Mouse (Mus musculus) cerebellum, adult 11-12 months (tissue): ENCODE data around the gene Tnni2.

Experiments
- DNase-seq: peaks from one replicate; pipeline ENCODE4 v3.0.0; 2022

Tnni2 gene

DNA sequence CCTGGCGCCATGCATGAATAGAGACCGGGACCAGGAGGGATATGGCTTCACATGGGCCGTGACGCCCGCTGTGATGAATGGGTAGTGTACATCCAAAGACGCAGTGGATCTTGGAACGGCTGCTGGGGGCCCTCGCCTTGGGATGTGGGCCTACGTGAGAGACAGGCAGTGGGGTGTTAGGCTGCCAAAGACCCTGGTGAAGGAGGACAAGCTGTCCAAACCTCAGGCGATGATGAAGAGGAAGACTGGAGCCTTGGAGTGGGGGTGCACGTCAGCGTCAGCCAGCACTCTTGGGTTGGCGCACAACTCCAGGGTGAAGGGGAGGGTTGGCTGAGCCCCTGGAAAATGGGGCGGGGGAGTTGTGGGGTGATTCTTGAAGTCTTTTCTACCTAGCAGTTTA is 10.5 kb upstream of the Tnni2 start:
- no peak for DNase-seq

DNA sequence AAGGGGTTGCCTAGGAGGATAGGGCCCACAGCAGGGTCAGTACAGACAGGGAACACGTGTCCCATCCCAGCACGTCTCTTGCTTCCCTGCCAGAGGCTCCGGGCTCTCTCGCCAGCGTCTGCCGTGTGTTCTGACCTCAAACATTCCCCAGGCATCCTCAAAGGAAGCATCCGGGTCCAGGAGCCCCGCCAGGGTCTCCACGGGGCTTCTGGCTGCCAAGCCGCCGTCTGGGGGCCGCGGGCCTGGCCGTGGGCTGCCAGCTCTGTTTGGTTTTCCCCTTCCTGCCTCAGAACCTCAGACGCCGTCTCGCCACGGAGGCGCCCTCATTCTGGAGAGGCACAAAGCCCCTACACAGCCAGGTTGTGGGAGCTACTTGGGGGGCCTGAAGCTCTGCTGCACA is 8.0 kb upstream of the Tnni2 start:
- DNase-seq: no peak

- no peak for DNase-seq
Measured at GRCm38 (mm10) chr7:142434137-142434865, 7.3 kb upstream of the Tnni2 start, which contains the start of gene Syt8. Syt8 (plus strand) TSS chr7:142434850.

DNA sequence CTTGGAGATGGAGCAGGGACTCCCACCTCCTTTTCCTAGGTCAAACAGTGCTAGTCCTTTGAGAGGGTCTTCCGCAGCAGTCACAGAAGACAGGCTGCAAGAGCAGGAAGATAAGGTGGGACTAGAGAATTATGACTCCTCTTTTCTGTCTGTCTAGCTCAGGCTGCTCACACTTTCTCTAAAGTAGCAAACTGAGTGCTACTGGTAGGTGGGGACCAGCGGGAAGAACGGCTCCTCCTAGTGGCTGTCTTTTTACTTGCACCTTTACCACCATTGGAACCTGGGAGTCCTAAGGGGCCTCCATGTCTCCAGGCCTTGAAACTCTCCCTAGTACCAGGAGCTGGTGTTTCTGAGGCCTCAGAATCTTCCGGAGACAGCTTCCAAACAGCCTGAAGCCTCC is 6.1 kb upstream of the Tnni2 start:
- DNase-seq: peak; percentile 61

DNA sequence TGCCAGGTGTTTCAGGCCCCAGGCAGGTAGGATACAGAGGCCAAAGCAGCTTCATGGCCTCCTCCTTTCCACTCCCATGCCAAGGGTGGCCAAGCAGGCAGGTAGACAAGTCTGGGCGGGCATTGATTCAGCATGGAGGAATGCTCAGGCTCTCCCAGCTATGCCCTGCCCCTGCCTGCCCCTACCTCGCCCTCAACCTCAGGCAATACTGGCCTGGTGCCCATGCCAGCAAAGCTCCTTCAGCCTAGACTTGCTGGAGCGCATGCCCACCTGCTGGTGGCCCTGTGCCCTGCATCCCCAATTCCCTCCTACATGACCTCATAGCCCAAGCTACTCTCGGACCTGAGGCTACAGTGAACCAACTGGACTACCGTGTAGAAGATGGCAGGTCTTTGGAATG is 4.3 kb upstream of the Tnni2 start:
- DNase-seq: peak; percentile 35

GRCm38 (mm10) chr7:142439966-142440365 is 1.6 kb upstream of the Tnni2 start:
- peak; percentile 62 for DNase-seq

GRCm38 (mm10) chr7:142440657-142441114 is 922 bp upstream of the Tnni2 start:
- no peak for DNase-seq

GRCm38 (mm10) chr7:142442081-142442907 is 686 bp downstream of the Tnni2 start:
- no peak for DNase-seq

DNA sequence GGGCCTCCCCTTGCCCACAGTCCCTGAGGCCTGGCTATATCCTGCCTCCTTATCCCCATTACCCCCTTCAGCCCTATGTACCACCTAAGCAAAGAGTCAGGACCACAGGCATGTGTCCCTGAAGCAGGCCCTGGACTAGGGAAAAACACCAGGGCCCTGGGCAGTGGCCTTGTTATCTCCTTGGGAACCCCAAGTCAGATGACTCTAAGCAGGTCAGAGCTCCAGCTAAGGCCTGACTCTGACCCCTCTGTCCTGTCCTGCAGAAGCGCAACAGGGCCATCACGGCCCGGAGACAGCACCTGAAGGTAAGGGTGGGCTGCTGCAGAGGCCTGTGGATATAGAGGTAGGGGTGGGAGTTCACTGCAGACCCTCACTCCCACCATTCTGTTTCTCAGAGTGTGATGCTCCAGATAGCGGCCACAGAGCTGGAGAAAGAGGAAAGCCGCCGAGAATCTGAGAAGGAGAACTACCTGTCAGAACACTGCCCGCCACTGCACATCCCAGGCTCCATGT is 1.4 kb downstream of the Tnni2 start:
- no peak for DNase-seq

DNA sequence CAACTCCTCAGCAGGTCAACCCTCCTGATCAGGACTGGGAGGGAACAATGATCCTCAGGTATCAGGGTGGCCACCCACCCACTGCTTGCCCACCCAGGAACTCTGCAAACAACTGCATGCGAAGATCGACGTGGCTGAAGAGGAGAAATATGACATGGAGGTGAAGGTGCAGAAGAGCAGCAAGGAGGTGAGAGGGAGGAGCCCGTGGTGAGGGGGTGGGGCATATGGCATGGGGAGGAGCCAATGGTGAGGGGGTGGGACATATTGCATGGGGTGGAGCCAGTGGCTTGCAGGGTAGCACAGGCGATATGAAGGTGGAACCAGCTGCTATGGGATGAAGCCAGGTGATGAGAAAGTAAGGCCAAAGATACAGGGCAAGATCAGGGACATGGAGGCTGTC is 1.9 kb downstream of the Tnni2 start:
- DNase-seq: no peak

DNA sequence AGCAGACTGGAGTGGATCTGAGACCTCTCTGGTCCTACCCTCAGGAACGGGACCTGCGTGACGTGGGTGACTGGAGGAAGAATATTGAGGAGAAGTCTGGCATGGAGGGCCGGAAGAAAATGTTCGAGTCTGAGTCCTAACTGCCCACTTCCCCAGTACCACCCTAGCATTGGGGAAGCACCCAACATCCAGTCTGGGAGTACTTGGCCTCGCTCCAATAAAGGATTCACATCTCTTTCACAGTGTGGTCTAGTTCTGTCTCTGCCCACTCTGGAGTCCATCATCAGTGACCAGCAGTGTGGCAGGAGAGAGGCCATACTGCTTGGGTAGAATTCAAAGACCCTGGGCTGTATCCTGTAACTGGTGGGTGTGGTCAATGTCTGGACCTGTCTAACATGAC is 2.6 kb downstream of the Tnni2 start:
- DNase-seq: no peak

GRCm38 (mm10) chr7:142445324-142445723 is 3.7 kb downstream of the Tnni2 start:
- DNase-seq: no peak

- no peak for DNase-seq
Measured at GRCm38 (mm10) chr7:142446264-142446663, 4.7 kb downstream of the Tnni2 start.

GRCm38 (mm10) chr7:142449038-142449617 is 7.5 kb downstream of the Tnni2 start:
- no peak for DNase-seq

GRCm38 (mm10) chr7:142454706-142455105 is 13.1 kb downstream of the Tnni2 start:
- DNase-seq: no peak

DNA sequence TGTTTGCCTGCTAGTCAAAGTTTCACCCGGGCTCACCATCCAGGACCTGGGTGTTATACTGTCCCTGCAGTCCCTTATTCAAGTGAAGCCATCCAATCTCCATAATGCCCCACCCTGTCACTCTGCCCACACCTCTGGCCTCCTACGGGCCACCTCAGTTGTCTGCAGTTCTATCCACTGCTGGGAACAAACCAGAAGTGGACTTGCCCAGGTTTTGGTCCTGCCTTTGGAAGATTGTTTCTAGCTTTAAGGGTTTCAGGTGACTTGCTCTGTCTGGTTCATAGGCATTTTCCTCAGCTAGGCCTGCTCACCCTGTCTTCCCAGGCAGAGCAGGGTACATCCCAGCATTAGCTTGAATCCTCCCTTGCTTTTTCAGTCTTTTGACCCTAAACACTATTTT is 13.6 kb downstream of the Tnni2 start:
- peak; percentile 21 for DNase-seq

DNA sequence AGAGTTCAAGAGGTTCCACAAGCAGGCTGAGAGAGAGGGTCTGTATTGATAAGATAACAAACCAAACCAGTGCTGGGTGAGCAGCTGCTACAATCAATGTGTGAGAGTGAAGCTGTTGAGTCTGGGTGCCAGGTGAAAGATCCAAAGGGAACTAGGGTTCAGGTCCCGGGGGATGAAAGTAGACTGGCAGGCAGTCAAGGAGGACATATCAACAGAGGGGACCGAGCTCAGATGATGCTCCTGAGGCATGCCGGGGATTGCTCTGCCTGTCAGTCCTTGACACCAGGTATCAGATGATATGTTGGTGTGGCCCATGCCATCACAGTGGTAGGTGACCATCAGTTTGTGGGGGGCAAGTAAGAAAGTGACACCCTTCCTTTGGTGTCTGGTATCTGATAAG is 15.2 kb downstream of the Tnni2 start:
- peak; percentile 59 for DNase-seq

DNA sequence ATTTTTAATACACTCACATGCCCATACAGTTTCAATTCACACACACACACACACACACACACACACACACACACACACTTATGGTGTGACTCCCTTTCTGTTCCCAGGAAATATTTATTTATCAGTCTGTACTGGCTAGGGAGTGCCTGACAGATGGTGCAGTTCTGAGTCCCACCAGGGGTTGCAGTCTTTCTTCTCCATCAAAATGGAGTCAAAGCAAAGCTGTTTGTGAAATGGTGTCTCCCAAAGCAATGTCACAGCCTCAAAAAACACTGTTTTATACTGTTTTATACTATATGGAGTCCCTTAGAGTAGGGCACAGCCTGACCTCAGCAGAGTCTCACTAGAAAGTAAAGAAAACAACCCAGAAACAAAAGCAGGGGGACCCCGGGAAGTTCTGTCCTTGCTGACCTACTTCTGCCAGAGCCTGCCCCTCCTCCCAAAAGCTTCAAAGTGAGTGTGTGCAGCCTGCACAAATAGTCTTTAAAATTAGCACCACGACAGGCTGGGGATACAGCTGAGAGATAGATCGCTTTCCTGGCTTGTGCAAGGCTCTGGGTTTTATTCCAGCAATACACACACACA is 15.7 kb downstream of the Tnni2 start:
- DNase-seq: peak; percentile 86

DNA sequence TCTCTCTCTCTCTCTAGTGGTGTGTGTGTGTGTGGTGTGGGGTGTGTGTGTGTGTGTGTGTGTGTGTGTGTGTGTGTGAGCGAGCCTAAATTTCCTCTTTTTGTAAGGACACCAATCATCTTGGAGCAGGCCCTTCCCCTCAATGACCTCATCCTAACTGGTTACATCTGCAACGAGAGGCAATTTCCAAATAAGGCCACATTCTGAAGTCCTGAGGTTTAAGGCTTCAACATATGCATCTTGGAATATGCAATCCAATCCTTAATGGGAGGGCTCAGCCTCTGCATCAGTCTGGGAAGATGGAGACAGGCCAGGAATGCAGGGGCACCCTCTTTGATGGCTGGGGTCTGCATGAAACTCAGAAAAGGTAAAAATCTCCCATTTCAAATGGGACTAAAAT is 16.4 kb downstream of the Tnni2 start:
- peak; percentile 36 for DNase-seq

DNA sequence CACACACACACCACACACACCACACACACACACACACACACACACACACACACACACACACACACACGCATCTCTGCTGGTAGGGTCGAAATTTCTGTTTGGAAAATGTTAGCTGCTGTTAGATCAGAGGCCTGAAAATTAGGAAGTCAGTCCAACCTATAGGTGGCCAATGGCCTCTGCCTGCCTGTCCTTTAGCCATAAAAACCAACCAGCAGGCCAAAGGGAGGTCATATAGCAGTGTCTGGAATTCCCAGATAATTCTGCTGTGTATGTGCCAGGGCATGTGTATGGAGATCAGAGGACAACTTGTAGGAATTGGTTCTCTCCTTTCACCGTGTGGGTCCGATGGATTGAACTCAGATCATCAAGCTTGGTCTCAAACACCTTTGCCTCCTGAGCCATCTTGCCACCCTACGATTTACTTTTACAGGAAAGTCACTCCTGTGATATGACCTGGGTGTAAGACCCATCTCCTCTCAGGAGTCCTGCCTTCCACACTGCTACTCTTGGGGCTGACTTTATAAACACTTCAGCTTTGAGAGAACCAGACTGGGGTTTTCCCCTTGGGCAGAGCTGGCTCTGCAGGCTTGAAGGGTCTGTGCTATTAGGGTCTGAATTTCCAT is 17.2 kb downstream of the Tnni2 start:
- DNase-seq: peak; percentile 18

DNA sequence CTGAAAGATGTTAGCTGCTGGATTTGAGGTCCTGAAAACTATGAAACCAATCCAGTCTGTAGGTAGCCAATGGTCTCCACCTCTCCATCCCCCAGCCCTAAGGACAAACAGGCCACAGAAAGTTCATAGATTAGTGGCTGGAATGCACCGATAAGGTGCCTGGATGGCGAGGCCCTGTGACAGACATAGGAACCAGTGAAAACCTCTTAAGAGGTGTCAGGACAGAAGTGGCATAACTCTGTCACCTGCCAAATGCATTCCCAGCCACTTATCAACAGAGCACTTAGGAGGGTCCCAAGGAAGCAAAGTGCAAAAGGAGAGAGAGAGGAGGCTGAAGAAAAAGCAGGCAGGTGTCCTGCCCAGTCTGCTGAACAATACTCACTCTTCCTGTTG is 17.7 kb downstream of the Tnni2 start:
- DNase-seq: peak; percentile 13

DNA sequence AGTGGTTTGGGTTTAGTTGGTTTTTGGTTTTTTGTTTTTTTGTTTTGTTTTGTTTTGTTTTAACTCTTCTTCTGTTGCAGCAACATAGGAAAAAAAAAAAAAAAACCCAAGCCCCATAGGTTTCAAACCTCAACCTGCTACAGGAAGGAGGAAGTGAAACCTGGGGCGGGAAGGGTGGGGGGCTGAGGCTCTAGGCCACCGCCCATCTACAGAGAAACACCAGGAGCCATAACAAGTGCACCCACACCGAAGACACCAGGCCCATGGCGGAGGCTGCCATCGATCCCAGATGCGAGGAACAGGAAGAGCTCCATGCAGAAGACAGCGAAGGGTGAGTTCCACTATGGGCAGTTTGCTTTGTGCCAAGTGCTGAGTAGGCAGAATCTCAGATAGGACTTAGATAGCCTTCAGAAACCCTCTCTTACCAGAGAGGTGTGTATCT is 19.0 kb downstream of the Tnni2 start, which contains the start of gene Lsp1:
TSS of gene Lsp1 (plus strand) at position 174 of the 442 bp plus-strand sequence.
- peak; percentile 9 for DNase-seq

DNA sequence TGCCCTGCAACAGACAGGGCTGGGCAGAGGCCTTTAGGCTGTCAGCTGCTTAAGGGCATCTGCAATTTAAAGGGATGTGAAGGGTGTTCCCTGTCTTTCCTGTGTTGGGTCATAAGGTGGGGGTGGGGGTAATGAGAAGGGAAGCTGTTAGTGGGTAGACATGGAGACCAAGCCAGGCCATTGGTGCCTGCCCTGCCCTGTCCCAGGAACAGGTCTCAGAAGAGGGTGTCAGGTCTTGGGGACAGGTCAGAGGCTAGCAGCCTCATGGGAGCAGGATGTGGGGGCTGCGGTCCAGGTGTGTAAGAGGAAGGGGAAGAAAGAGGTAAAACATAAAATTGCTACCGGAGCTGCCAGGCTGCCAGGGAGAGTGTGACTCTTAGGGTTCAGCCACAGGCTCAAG is 19.8 kb downstream of the Tnni2 start:
- peak; percentile 22 for DNase-seq
